Mouse (Mus musculus): ENCODE measurements around the gene Jph3.

- TF ChIP-seq CTCF (conservative IDR thresholded peaks at IDR 0.05; ENCODE audit: insufficient read depth, insufficient read length, low read depth, low read length) (no peak), POLR2A (IDR thresholded peaks at IDR 0.05; ENCODE audit: low read depth, low read length) (no peak)
Observed at GRCm38 (mm10) chr8:121706956-121707355, 22.5 kb upstream of the Jph3 start.

Data from kidney, adult 2 months (tissue).